Mouse (Mus musculus) NIH3T3 (cell line): ENCODE results near the gene Cops4.

ENCODE experiments used
- DNase-seq: peaks from one replicate; pipeline ENCODE4 v3.0.0-alpha.2; 2012; ENCODE audit warnings: low read depth

Cops4 gene

GRCm38 (mm10) chr5:100518049-100519026, at the start of gene Cops4:
TSS of gene Cops4 (plus strand) at chr5:100518309.
- DNase-seq = peak; percentile 99

GRCm38 (mm10) chr5:100476328-100476727, 41.8 kb upstream of the Cops4 start:
- no peak for DNase-seq

DNA sequence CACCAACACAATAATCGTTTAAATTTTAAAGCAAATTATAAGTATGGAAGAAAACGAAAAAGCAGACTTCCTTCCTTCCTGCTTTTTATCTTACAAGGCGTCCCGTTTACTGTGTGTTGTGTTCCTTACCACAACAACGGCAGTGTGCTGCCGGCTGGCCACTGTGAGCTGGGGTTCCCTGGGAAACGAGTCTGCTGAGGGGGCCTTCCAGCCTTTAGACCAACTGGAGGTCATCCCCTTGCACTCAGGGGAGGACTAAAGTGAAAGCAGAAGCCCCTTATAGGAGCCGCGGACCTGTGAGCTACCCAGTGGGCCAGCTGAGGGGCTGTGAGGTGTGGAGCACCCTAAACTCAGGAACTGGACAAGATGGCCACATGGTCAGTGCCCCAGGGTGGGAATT, 40.5 kb upstream of the Cops4 start:
- no peak for DNase-seq

DNA sequence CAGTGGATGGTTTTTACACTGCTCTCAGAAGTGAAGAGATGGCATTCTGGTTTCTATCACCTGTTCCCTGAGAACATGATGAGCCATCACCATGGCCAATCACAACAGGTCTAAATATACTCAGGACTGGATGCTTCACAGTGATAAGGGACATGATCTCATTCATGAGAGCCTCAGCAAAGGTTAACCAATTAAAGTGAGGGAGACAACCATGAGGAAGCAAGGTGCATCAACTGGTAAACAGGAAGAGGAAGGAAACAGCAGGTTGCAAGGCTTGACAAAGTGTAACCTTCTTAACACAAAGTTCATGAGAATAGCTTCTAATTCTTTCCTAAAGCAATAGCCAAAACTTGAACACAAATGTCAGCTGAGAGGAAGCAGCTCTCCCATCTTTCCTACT, 34.5 kb upstream of the Cops4 start:
- no peak for DNase-seq

DNA sequence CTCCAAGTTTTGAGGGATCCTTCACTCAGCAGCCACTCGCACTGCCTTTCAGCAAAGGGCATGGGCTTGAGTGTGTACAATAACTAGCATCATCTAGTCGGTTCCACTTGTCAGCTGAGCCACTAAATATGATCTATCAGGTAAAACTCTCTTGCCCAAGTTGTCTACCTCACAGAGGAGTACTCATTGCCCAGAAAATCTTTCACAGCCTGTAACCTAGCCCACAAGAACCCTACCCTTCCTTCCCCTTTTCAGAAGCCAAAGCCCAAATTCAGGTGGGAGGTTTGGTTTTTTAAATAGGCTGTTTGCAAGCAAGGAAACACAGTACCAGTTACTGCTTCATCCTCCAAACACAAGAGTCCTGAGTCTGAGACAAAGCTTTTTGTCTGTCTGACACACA, 31.0 kb upstream of the Cops4 start:
- no peak for DNase-seq

DNA sequence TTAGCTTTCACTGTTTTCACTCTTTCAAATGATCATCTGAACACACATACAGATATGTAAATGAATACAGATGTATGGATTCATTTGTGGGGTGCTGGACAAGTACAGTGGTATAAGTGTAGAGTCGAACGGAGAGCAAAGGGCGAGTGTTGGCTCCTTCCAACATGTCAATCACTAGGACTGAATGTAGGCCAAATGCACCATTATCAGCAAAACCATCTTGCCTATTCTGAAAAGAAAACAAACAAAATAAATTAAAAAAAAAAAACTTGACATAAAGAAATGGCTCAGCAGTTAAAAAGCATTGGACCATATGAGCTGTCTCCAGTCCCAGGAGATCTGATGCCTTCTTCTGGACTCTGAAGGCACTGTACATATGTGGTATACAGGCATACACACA, 29.9 kb upstream of the Cops4 start:
- DNase-seq = peak; percentile 55

DNA sequence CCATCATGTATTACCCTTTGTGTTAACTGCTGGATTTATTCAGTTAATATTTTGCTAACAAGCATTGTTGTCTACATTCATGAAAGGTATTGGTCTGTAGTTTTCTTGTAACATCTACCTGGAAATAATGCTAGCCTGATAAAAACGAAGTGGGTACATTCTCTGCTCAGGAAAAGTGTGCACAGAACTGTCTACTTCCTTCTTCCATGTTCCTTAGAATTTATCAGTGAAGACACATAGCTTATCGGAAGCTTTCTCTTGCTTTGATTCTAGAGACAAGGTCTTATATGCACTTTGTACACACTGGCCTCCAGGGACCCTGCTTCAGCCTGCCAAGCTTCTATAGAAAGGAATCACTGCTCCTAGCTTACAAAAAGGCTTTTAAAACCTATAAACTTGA, 28.8 kb upstream of the Cops4 start:
- no peak for DNase-seq

GRCm38 (mm10) chr5:100491704-100492103, 26.4 kb upstream of the Cops4 start:
- peak; percentile 43 for DNase-seq

DNA sequence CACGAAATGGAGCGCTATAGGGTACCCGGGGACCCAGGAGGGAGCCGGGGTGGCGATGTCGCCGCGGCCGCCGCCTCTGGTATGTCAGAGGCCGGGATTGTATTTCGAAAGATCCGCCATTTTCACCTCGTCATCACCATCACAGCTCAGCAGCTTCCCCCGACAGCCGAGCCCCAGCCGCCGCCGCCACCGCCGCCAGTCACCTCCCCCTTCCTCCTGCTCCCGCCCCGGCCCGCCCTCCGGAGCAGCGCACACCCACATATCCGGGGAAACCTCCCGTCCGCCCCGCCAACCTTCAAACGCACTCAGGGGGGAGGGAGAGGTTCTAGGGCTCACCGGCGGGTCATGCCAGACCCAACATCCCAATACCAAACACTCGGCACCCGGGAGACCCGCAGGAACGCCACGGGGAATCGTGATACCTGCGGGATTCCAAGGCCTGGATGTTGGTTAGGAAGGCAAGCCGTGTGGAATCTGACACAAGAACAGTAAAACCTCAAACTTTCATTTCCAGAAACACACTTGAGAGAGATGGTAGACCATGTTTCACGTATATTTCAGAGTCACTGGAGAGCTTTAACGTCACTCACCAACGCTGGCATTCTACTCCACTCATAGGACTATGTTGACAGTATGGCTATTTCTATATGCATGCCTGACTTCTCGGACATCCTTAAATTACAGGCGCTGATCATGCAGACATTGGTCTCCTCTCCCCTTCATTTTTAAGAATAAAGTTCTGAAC, 19.5 kb upstream of the Cops4 start:
- peak; percentile 88 for DNase-seq

DNA sequence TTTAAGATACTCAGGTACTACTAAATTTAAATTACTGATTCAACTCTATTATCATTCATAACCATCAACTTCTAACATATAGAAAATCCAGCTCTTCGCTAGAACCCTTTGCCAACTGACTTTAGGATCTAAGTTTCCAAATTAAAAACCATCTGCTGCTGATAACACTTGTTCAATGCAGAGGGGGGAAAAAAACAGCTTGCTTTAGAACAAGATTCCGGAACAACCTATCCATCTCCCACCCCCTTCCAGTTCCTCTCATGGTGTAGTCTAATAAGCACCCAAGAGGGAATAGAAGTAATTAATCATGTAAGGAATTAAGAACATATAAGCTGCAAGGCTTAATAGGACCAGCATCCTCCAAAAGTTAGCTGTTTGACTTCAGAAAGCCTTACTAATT, 18.9 kb upstream of the Cops4 start:
- DNase-seq = no peak

DNA sequence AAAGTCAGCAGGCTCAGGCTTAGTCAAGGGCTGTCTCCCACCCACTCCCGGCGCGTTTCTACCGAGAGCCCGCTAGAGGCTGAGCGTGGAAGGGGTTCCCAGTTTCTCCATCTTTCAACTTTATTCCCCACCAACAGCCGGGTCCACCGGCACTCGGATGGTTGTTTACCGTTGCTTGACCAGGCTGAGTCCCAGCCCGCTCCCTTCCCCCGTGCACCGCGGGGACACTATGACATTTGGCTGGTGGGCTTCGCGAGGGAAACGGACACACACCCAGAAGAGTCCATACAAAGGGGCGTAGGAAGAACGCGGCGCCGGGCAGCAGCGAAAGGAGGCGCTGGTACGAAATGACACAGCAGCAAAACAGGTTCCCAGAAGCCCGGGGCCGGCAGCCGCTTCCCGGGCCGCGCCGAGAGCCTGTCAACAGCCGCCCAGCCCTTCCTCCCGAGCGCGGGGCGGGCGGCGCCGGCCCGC, 18.2 kb upstream of the Cops4 start:
- DNase-seq = peak; percentile 57

DNA sequence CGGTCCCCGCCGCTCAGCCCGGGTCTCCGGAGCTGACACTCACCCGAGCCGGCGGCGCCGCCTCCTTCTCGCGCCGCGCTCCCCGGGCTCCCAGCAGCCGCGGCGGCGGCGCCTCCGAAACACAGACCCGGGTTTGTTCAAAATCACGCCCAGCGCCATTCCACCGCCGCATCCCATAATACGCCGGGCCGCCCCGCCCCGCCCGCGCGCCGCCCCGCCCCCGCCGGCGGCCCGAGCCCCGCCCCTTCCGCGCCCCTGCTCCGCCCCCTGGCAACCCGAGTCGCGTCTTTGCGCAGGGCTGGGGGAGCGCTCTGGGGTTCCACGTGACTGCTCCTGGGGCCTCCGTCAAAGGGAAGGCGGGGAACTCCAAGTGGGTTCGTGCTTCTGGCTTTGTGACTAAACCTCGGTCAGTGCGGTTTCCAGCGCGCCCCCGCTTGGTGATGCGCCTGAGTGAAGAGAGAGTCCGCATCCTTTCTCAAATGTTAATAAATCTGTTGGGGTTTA, 17.6 kb upstream of the Cops4 start, which contains the start of gene Lin54:
Gene Lin54 (minus strand): TSS at position 182 of the 504 bp plus-strand sequence.
- DNase-seq = peak; percentile 96

- no peak for DNase-seq
These were observed 16.8 kb upstream of the Cops4 start for GRCm38 (mm10) chr5:100501267-100501666.

- no peak for DNase-seq
These were observed 8.9 kb upstream of the Cops4 start for GRCm38 (mm10) chr5:100509247-100509646.

DNA sequence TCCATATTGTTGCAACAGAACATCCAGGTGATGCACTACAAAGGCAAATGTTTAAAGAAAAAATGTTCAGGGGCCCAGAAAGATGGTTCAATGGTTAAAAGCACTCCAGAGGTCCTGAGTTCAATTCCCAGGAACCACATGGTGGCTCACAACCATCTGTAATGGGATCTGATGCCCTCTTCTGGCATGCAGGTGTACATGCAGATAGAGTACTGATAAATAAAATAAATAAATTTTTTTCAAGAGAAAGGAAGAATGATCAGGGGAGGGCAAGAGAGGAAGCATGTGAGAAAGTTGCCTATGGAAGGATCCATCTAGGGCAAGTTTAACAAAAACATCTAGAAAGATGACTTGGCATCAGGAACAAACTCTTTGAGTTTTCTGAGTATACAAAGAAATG, 5.5 kb upstream of the Cops4 start:
- no peak for DNase-seq

DNA sequence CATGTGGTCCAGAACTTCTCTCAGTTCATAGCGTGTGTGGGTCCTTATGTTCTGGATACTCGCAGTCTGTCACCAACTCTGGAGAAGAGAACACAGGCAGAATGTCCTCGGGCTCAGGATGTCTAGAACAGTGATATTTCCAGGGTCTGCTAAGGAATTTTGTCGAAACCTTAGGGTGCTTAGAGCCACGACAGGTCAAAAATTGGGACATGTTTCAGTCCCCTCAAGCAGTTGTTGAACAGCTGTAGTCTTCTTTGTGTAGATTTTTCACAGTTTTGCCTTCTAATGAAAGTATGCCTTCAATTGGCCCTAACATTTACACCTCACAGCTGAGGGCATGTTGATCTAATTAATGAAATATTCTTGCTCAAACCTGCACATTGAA, 910 bp downstream of the Cops4 start:
- DNase-seq = no peak

- no peak for DNase-seq
These were observed 2.1 kb downstream of the Cops4 start for GRCm38 (mm10) chr5:100520223-100520622.

DNA sequence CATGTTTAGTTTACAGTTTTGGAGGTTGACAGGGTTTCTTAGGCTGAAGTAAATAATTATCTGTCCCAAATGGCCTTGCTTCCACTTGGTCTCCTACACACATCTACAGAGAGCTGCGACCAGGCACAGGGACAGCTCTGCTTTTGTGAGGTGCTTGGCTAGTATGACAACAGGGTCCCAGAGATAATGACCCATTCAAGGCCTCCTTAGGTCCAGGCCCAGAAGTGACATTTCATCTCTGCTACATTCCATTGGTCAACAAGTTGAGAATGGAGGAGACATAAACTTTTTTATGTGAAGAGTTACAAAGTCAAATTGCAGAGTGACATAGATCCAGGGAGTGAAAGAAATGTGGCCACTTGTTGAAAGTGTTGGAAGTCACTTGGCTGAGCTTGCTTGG, 5.2 kb downstream of the Cops4 start:
- no peak for DNase-seq

- no peak for DNase-seq
These were observed 6.8 kb downstream of the Cops4 start for GRCm38 (mm10) chr5:100524921-100525320.

DNA sequence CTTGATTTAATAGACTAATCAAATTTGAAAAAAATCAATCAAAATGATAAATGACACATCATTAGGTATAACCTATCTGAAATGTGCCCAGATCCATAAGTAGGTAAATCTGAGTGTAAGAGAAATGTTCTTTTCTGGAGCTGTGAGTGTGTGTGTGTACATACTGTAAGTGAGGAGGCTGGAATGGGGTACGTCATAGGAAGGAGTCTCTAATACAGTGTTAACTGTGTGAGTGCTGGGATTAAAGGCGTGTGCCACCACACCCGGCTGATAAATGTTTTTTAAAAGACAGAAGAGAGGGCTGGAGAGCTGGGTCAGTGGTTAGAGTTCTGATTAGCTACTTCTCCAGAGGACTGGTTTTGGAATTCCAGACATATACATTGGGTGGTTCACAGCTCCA, 7.5 kb downstream of the Cops4 start:
- no peak for DNase-seq

DNA sequence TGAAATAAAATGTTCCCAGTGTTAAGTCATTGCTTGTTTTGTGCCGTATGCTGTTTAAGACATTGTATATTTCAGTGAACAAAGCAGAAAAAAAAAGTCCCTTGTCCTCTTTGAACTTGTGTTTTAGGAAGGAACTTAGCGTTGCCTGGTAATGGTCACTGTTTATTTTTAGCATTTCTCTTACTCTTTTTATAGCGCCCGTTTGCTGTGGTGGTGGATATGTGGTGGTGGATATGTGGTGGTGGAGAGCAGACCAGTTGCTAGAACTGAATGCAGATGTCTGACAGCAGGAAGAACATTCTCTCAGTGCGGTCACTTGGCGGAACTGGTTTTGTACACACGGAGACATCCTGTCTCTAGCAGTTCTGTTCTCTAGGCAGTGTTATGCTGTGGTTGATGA, 8.1 kb downstream of the Cops4 start:
- no peak for DNase-seq

DNA sequence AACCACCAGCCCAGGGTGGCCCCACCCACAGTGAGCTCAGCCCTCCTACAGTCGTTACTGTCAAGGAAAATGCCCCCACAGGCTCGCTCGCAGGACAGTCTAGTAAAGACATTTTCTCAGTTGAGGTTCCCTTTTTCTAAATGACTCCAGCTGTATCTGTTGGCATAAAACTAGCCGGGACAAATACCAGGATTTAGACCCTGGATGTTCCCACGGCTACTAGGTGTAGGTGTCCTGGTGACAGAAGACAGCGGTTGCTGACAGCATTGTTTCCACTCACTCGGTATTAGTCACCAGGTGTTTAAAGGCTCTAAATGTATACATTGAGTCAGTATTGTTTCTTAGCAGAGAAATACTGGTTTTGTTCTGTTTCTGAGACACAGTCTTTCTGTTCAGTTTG, 17.7 kb downstream of the Cops4 start:
- DNase-seq = no peak

DNA sequence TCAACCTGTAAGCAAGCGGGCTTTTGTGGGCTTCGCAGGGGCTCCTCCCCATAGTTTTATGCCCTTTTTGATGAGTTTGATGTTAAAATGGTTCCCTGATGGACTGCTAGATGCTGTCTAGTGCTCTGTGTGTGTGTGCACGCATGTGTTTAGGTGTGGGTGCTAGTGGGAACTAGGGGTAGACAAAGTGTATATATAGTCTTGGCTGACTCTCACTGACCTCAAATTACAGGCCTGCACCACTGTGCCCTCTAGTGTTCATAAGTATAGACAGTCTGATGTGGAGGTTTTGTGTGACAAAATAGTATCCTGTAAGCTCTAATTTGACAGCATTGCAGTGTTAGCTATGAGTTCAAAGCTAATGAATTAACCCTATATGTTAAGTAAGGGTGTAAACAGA, 18.5 kb downstream of the Cops4 start:
- DNase-seq = peak; percentile 72
